Mouse (Mus musculus) regulatory T cell (primary cell): ENCODE results near the gene Gm128.

ENCODE experiments used
- in situ Hi-C: fragments of 300-600 bp; cut with MboI, MseI; formaldehyde crosslinking; loops from one replicate; pipeline ENCODE4 v1.15.1; 2025; ENCODE audit warnings: high pct_unique_total_duplicates

The Gm128 gene

GRCm38 (mm10) chr3:95241498-95241897 is at the start of gene Gm128:
Gm128 (minus strand) TSS chr3:95241598.
- in situ Hi-C loops = no loop called here

- in situ Hi-C loops = no loop called here
Measured at GRCm38 (mm10) chr3:95291041-95291440, 49.6 kb upstream of the Gm128 start.

GRCm38 (mm10) chr3:95290156-95290555 is 48.8 kb upstream of the Gm128 start:
- in situ Hi-C loops = no loop called here

- in situ Hi-C loops = no loop called here
Measured at GRCm38 (mm10) chr3:95289419-95289818, 48.0 kb upstream of the Gm128 start.

GRCm38 (mm10) chr3:95287541-95287940 is 46.1 kb upstream of the Gm128 start:
- in situ Hi-C loops = no loop called here

- in situ Hi-C loops = no loop called here
Measured at GRCm38 (mm10) chr3:95286510-95286909, 45.1 kb upstream of the Gm128 start.

GRCm38 (mm10) chr3:95286011-95286410 is 44.6 kb upstream of the Gm128 start:
- in situ Hi-C loops = no loop called here

- in situ Hi-C loops = no loop called here
Measured at GRCm38 (mm10) chr3:95285390-95285789, 44.0 kb upstream of the Gm128 start.

GRCm38 (mm10) chr3:95284501-95285281 is 43.3 kb upstream of the Gm128 start:
- in situ Hi-C loops = no loop called here

- in situ Hi-C loops = no loop called here
Measured at GRCm38 (mm10) chr3:95284062-95284461, 42.7 kb upstream of the Gm128 start.

- in situ Hi-C loops = no loop called here
Measured at GRCm38 (mm10) chr3:95283589-95283941, 42.2 kb upstream of the Gm128 start.

- in situ Hi-C loops = no loop called here
Measured at GRCm38 (mm10) chr3:95282865-95283588, 41.6 kb upstream of the Gm128 start.

- in situ Hi-C loops = no loop called here
Measured at GRCm38 (mm10) chr3:95282381-95282864, 41.0 kb upstream of the Gm128 start.

- in situ Hi-C loops = no loop called here
Measured at GRCm38 (mm10) chr3:95281216-95282126, 40.1 kb upstream of the Gm128 start, which contains the start of the genes Mindy1 and Prune1. Mindy1 (plus strand) TSS chr3:95281345. Prune1 (minus strand) TSS chr3:95282076.

- in situ Hi-C loops = no loop called here
Measured at GRCm38 (mm10) chr3:95280747-95281146, 39.3 kb upstream of the Gm128 start.

- in situ Hi-C loops = no loop called here
Measured at GRCm38 (mm10) chr3:95277149-95277551, 35.8 kb upstream of the Gm128 start.

- in situ Hi-C loops = no loop called here
Measured at GRCm38 (mm10) chr3:95276428-95276934, 35.1 kb upstream of the Gm128 start.

- in situ Hi-C loops = no loop called here
Measured at GRCm38 (mm10) chr3:95275161-95275560, 33.8 kb upstream of the Gm128 start.

GRCm38 (mm10) chr3:95274453-95274852 is 33.1 kb upstream of the Gm128 start:
- in situ Hi-C loops = loop anchor here (25.0 kb wide), 1 partner anchor 1337 kb away; the partner anchor contains the start of gene Gm9117

GRCm38 (mm10) chr3:95273471-95273870 is 32.1 kb upstream of the Gm128 start:
- in situ Hi-C loops = loop anchor here (25.0 kb wide), 1 partner anchor 1336 kb away; the partner anchor contains the start of gene Gm9117

GRCm38 (mm10) chr3:95270766-95271364 is 29.5 kb upstream of the Gm128 start:
- in situ Hi-C loops = loop anchor here (25.0 kb wide), 1 partner anchor 1334 kb away; the partner anchor contains the start of gene Gm9117
